Mouse (Mus musculus) stomach, postnatal 0 days (tissue): Measurements from ENCODE around the gene Dupd1.

Experiments
- CTCF ChIP-seq: IDR thresholded peaks from 2 replicates; pipeline ENCODE4 v1.5.1; 2016; ENCODE audit warnings: antibody characterized with exemption, low read depth, mild to moderate bottlenecking, moderate library complexity
- EP300 ChIP-seq: optimal IDR thresholded peaks from 2 replicates; pipeline ENCODE3; 2016; ENCODE audit warnings: antibody characterized with exemption

- TF ChIP-seq EP300 (no peak), CTCF (peak; percentile 100)
These were observed 27.4 kb upstream of the Dupd1 start for GRCm38 (mm10) chr14:21741786-21742185.
